Mouse (Mus musculus) kidney, embryonic 14.5 days (tissue): ENCODE results near the gene Rassf5. TPM values are rescaled to one million over a fixed set of nuclear protein-coding genes. Genes with fewer than 3 reads are reported as not detected.

ENCODE experiments used
- ATAC-seq: fragments of 200-750 bp; cut with Nextera tagmentation; 2 replicates; pipeline ENCODE4 v1.8.0; 2017; ENCODE audit warnings: moderate number of reproducible peaks, mild to moderate bottlenecking, moderate TSS enrichment, moderate library complexity; ENCODE audit not compliant: low FRiP score, low TSS enrichment
- H3K27ac ChIP-seq: fragments of 300-500 bp; sonication (generic); 2 replicates; pipeline ENCODE4 v1.5.1; 2014; ENCODE audit warnings: low read depth, mild to moderate bottlenecking, low read length, moderate library complexity, mixed read lengths
- H3K27me3 ChIP-seq: fragments of 300-500 bp; sonication (generic); 2 replicates; pipeline ENCODE4 v1.6.1; 2014; ENCODE audit warnings: mild to moderate bottlenecking, low read length; ENCODE audit not compliant: control insufficient read depth, insufficient read depth
- H3K36me3 ChIP-seq: fragments of 300-500 bp; sonication (generic); 2 replicates; pipeline ENCODE4 v1.6.1; 2014; ENCODE audit warnings: low read length, mixed read lengths; ENCODE audit not compliant: control insufficient read depth, insufficient read depth
- H3K4me1 ChIP-seq: fragments of 300-500 bp; sonication (generic); 2 replicates; pipeline ENCODE4 v1.6.1; 2014; ENCODE audit warnings: low read length, mixed read lengths; ENCODE audit not compliant: control insufficient read depth, insufficient read depth
- H3K4me2 ChIP-seq: fragments of 300-500 bp; sonication (generic); replicated peaks from 2 replicates; pipeline ENCODE4 v1.6.1; 2014; ENCODE audit warnings: low read depth, mild to moderate bottlenecking, low read length
- H3K4me3 ChIP-seq: fragments of 300-500 bp; sonication (generic); 2 replicates; pipeline ENCODE4 v1.5.1; 2014; ENCODE audit warnings: mild to moderate bottlenecking, low read length
- H3K9ac ChIP-seq: fragments of 300-500 bp; sonication (generic); 2 replicates; pipeline ENCODE4 v1.6.1; 2014; ENCODE audit warnings: low read depth, mild to moderate bottlenecking, low read length, moderate library complexity
- H3K9me3 ChIP-seq: fragments of 300-500 bp; sonication (generic); 2 replicates; pipeline ENCODE4 v1.6.1; 2016; ENCODE audit warnings: low read length; ENCODE audit not compliant: control insufficient read depth
- WGBS: fragments of 180-500 bp; shearing (Covaris S2); extraction: QIAGEN DNeasy Blood & Tissue Kit; methylation state at CpG from one replicate; pipeline ENCODE4 v1.1.7; 2014; 5-methylcytosine and 5-hydroxymethylcytosine counted together
- polyA plus RNA-seq: library from polyadenylated mRNA; unstranded; fragments of >200 nt; fragmentation: Nextera tagmentation; extraction: Ambion mirVana; gene quantifications from 2 replicates; pipeline ENCODE4 v1.2.1, GENCODE M21; 2014

The Rassf5 gene
- polyA plus RNA-seq, 1 experiment from 2014 or later, result 1.8 TPM

DNA sequence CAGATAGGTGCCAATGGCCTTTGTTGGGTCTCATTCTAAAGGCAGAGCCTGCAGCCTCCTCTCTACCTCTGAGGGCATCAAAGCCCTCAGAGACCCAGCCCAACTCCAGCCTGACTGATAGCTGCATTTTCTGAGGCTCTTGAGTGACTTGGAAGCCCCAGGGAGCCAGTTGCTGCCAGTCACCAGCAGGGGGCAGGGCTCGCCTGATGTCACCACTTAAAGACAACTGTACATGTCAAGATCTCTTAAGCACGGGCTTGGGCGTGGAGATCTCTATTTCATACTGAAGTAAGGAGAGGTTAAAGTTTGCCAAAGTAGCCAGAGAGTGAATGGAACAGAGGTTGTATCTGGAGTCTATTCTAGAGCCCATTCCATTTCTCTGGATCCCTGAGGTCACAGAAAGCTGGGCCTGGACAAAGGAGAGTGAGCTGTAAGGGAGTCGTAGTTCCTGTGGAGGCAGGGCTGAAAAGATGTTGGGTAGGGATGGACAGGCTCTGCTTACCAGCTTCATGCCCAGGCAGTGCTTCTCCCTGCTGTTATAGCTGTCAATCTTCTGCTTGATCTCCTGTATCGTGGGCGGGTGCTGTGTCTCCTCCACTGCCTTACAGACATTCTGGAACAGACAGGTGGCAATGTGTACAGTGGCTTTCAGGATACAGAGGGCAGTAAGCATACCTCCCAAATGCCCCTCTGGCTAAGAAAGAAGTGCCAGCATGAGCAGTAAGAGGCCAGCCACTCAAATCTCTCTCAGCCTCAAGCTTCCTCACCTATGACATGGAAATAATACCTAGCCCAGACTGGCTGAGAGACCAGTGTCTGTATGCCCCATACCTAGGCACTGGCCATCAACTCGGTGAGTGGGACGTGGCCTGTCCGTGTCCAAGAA is 63.2 kb downstream of the Rassf5 start:
- ATAC-seq, result peak; percentile 65
- peaks cover 21% of the 10 kb centered on the region for H3K36me3 ChIP-seq
- no peaks in the 10 kb centered on the region for H3K4me1 ChIP-seq
- H3K27ac ChIP-seq, result no peak overlapping the region
- H3K4me2 ChIP-seq, result no peak overlapping the region
- H3K27me3 ChIP-seq, result no peaks in the 10 kb centered on the region
- no peaks in the 10 kb centered on the region for H3K9me3 ChIP-seq
- H3K4me3 ChIP-seq, result no peak overlapping the region
- H3K9ac ChIP-seq, result no peak overlapping the region
- 62% methylated on average over 9 of the region's 9 CpGs for WGBS

DNA sequence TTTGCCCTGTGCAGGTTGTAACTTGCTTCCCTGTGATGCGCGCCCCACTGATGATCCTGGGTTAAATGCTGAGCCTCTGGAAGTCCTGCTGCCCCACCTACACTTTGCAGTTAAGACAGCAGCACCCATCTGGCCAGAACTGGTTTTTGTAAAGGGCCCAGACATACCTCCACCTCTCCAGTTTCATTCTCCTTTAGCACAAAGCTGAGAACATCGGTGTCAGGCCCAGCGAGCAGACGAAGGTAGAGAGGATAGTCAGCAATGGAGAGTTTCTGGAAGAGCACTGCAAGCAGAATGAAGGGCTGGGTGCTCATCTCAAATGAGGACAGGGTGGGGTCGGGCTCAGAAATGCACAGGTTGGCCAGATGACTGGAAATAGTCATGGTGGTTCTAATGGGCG is 64.7 kb downstream of the Rassf5 start:
- WGBS, result 95% methylated on average over 7 of the region's 7 CpGs

DNA sequence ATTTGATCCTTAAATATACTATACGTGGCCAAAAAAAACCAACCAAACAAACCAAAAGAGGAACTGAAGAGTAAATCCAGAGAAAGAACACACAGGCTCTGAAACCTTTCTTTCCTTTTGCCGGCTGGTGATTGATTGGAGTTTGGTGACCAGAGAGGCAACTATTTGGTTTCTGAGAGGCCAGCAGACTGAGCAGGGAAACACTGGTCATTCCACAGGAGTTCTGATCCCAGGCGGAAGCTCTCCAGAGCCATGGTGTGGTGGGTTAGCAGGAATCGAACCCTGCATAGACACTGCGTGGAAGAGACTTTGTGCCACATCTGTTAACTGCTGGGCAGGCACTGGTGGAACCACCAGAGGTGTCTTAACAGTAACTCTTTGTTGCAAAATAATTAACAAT is 67.0 kb downstream of the Rassf5 start:
- H3K4me3 ChIP-seq, result no peak overlapping the region
- WGBS, result 88% methylated on average over 5 of the region's 5 CpGs
- ATAC-seq, result no peak
- H3K27me3 ChIP-seq, result no peaks in the 10 kb centered on the region
- no peaks in the 10 kb centered on the region for H3K4me1 ChIP-seq
- H3K27ac ChIP-seq, result no peak overlapping the region
- H3K9ac ChIP-seq, result no peak overlapping the region
- H3K36me3 ChIP-seq, result peaks cover 45% of the 10 kb centered on the region
- no peak overlapping the region for H3K4me2 ChIP-seq
- H3K9me3 ChIP-seq, result no peaks in the 10 kb centered on the region

More for the DNA sequence above, 64.7 kb downstream of the Rassf5 start:
- Histone ChIP-seq H3K4me1 (no peaks in the 10 kb centered on the region), H3K9me3 (no peaks in the 10 kb centered on the region), H3K27me3 (no peaks in the 10 kb centered on the region), H3K4me2 (no peak overlapping the region), H3K27ac (no peak overlapping the region), H3K36me3 (peaks cover 35% of the 10 kb centered on the region), H3K9ac (no peak overlapping the region), H3K4me3 (no peak overlapping the region)
- ATAC-seq, result no peak

DNA sequence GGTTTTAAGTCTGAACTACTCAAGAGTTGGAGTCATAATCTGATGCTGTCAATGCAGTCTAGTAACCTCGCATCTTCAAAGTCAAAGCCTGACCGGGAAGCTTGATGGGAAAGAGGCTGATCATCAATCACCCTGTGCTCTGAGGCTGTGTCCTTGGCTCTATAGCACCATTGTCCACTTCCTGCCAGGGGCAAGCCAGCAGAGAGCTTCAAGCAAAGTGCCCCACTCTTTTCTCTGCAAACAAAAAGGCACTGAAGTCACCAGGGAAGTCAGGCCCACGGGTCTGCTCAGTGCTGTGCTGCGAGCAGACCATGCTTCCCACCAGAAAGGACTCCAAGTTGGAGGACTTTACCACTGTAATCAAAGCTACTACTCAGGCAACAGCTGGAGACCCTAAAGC is 67.8 kb downstream of the Rassf5 start:
- Histone ChIP-seq H3K4me2 (no peak overlapping the region), H3K27me3 (no peaks in the 10 kb centered on the region), H3K4me1 (no peaks in the 10 kb centered on the region), H3K9me3 (no peaks in the 10 kb centered on the region), H3K9ac (no peak overlapping the region), H3K27ac (no peak overlapping the region), H3K4me3 (no peak overlapping the region), H3K36me3 (peaks cover 50% of the 10 kb centered on the region)
- WGBS, result 83% methylated on average over 4 of the region's 4 CpGs
- no peak for ATAC-seq

DNA sequence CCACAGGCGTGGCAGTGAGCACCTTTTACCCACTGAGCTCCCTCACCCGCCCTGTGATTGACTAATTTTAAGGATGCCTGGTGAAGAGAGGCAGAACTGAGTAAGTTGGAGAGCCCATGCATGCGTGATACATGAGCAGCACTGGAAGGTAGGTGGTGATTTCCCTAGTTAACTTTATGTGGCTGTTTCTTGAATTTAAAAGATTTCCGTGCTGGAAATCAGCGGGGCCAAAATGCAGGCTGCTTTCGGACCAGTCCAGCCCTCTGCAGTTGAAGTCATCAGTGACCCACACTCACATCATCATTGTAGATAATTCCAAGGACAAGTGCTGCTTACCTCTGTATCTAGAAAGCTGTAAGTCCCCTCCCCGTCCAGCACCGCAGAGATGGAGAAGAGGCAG is 69.2 kb downstream of the Rassf5 start:
- H3K27ac ChIP-seq, result no peak overlapping the region
- no peak overlapping the region for H3K9ac ChIP-seq
- no peaks in the 10 kb centered on the region for H3K4me1 ChIP-seq
- H3K27me3 ChIP-seq, result no peaks in the 10 kb centered on the region
- H3K9me3 ChIP-seq, result no peaks in the 10 kb centered on the region
- peaks cover 65% of the 10 kb centered on the region for H3K36me3 ChIP-seq
- 93% methylated on average over 8 of the region's 8 CpGs for WGBS
- ATAC-seq, result no peak
- H3K4me3 ChIP-seq, result no peak overlapping the region
- H3K4me2 ChIP-seq, result no peak overlapping the region

DNA sequence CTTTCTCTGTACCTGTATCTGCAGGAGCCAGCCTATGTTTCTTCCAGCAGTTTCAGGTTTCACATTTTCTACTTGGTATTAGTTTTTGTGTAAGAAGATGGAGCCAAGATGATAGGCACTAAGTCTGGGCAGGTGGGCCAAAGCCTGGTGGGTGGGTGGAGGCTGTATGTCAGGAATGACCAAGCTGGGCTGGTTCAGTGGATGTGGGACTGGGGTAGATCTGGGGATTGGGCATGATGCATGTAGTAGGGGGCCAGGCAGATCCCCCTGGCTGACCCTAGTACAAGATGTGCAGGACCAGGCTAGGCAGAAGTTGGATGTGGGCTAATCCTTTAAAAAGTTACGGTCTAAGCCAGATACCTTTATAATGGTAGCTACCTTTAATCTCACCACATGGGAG is 69.9 kb downstream of the Rassf5 start:
- Histone ChIP-seq H3K27ac (no peak overlapping the region), H3K36me3 (peaks cover 69% of the 10 kb centered on the region), H3K4me2 (no peak overlapping the region), H3K4me3 (no peak overlapping the region), H3K27me3 (no peaks in the 10 kb centered on the region), H3K4me1 (no peaks in the 10 kb centered on the region), H3K9me3 (no peaks in the 10 kb centered on the region), H3K9ac (no peak overlapping the region)
- WGBS, result 95% methylated on average over 1 of the region's 1 CpGs
- no peak for ATAC-seq

DNA sequence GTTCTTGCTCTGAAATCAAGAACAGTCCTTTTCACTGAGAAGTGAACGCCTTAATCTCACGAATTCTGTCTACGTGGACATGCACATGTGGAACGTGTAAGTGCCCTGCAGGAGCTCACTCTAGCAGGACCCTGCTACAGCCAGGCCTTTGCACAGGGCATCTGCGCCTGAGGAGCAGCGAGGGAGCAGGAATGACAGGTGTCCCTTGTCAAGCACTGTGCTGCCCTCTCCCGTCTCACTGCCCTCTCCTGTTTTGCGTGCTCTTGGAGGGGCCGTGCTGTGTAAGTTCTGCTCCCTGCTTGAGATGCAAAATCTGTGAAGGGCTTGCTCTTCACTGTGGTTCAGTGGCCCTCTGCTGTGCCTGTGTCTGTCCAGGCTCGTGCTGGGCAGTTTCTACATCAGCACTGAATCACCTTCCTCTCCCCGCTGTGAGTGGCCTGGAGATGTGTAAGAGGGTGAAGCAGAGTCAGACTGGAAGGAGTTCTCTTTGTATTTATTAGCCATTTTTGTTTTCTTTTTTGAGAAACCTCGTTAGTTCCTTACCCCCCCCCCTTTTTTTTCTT is 70.7 kb downstream of the Rassf5 start:
- no peak overlapping the region for H3K27ac ChIP-seq
- H3K4me3 ChIP-seq, result no peak overlapping the region
- no peaks in the 10 kb centered on the region for H3K4me1 ChIP-seq
- no peaks in the 10 kb centered on the region for H3K27me3 ChIP-seq
- H3K4me2 ChIP-seq, result no peak overlapping the region
- H3K9me3 ChIP-seq, result no peaks in the 10 kb centered on the region
- H3K36me3 ChIP-seq, result peaks cover 70% of the 10 kb centered on the region
- ATAC-seq, result no peak
- WGBS, result 61% methylated on average over 12 of the region's 12 CpGs
- no peak overlapping the region for H3K9ac ChIP-seq

DNA sequence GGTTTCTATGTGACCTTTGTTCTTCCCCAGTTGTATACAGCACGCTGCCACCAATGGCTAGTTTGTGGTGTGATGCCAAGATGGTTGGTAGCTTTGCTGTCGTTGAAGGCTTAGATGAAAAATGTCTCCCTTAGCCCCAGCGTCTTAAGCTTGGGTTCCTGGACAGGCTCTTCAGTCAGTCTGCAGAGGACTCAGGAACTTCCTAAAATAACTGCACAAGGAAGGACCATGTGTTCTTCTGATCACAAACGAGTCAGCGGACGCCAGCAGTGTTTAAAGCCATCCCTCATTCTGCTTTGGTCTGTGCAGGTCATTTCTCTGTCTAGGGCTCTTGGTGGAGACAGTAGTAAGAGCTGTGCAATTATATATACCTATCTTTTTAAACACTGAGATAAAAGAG is 71.2 kb downstream of the Rassf5 start:
- WGBS, result 81% methylated on average over 6 of the region's 6 CpGs
- Histone ChIP-seq H3K4me1 (no peaks in the 10 kb centered on the region), H3K9ac (no peak overlapping the region), H3K27ac (no peak overlapping the region), H3K9me3 (no peaks in the 10 kb centered on the region), H3K36me3 (peaks cover 72% of the 10 kb centered on the region), H3K27me3 (no peaks in the 10 kb centered on the region), H3K4me2 (no peak overlapping the region), H3K4me3 (no peak overlapping the region)
- ATAC-seq, result no peak

DNA sequence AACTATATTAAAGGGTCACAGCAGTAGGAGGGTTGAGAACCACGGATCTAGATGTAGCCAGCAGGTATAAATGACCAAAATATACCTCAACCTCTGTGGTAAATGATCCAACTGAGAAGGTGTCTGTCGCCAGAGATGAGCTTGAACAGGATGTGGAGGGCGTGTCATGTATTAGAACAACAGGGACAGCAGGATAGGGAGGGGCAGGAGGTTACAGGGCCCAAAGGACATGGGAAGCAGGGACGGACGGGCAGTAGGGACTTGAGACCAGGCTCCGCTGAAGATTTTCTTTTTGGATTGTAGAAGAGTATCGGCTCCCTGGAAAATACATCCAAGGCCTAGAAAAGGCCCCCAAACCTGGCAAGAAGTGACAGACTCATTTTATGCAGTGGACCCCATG is 72.1 kb downstream of the Rassf5 start:
- WGBS, result 87% methylated on average over 7 of the region's 7 CpGs
- H3K4me2 ChIP-seq, result no peak overlapping the region

More for the DNA sequence above, 72.1 kb downstream of the Rassf5 start:
- no peaks in the 10 kb centered on the region for H3K9me3 ChIP-seq
- no peak for ATAC-seq
- H3K4me3 ChIP-seq, result no peak overlapping the region
- H3K9ac ChIP-seq, result no peak overlapping the region
- H3K27ac ChIP-seq, result no peak overlapping the region
- peaks cover 75% of the 10 kb centered on the region for H3K36me3 ChIP-seq
- H3K4me1 ChIP-seq, result no peaks in the 10 kb centered on the region
- H3K27me3 ChIP-seq, result no peaks in the 10 kb centered on the region
